Mouse (Mus musculus) lung, postnatal 4 days (tissue): ENCODE results near the gene Nucks1.

Source experiments
- DNase-seq, 2 experiments: peaks; one replicate each; pipeline ENCODE4 v3.0.0; 2021

Nucks1 gene

DNA sequence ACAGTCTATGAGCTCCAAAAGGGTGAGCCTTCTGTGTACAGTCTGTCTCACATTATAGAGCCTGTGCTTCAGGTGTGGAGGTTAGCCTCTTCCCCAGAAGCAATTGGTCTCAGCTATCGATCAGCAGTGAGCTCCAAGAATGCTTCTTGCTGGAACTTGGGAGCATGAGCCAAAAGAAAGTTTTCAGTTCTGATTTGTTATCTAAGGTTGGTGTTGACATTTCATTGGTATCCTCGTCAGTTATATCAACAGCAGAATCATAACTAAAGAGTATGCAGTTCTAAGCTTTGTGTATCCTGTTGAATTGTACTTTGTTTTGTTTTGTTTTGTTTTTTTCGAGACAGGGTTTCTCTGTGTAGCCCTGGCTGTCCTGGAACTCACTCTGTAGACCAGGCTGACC, 11.8 kb downstream of the Nucks1 start:
- no peak for DNase-seq

DNA sequence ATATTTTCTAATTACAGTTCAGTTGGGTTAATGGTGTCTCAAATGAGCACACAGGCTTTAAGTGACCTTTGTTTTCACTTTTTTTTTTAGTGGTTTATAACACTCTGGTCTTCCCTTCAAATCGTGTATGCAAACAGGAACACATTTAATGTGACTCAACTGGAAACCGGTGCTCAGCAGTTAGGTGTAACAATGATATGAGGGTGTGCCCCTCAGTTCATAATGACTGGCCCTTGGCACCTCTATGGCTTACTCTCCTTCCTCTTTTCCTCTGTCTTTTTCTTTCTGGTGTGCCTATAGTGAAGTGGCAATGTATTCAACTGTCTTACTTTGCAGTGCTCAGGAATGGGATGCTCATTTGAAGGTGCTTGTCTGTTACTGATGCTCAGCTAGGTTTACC, 23.1 kb downstream of the Nucks1 start:
- DNase-seq, result no peak

DNA sequence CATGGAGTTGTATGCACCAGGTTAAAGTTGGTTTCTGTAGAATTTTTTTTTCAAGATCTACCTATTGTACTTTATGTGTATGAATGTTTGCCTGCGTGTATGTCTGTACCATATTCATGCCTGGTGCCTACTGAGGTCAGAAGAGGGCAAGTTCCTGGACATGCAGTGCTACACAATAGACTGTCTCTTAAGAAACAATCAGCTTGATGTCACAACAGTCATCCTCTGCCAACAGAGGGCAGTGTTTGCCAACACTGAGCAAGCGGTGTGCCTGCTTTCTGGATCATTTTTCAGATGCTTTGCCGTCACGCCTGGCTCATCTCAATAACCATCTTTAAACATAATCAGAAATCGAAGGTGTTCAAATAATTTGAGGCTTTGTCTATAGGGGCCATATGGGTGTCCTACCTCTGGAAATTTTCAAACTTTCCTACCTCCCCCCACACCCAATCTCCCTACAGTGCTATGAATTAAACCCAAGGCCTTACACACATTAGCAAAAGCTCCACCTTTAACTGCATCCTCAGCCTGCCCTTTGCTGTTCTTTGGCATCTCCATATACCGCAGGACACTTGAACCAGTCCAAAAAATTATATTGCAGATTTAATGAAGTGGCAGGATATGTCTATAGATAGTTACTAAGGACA, 27.4 kb downstream of the Nucks1 start:
- peak; percentile 52 to 73 for DNase-seq

DNA sequence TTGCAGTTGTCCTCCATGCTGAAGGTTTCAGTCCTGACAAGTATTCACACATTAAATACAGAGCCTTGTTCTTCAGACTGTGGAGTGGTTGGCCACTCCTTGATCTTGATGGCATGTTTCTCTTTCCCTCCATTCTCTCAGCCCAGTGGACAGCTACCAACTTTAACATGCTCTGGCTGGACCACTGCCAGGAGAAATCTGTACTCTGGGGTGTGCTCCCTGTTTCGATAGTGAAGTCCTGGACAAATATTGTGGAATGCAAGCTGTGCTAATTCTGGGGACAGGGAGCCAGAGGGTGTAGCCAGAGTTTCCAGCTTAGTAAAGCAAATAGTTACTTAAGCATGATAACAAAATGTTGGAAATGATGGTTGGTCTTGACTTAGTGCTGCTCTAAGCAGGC, 28.5 kb downstream of the Nucks1 start:
- DNase-seq, result peak; percentile 73 to 79

DNA sequence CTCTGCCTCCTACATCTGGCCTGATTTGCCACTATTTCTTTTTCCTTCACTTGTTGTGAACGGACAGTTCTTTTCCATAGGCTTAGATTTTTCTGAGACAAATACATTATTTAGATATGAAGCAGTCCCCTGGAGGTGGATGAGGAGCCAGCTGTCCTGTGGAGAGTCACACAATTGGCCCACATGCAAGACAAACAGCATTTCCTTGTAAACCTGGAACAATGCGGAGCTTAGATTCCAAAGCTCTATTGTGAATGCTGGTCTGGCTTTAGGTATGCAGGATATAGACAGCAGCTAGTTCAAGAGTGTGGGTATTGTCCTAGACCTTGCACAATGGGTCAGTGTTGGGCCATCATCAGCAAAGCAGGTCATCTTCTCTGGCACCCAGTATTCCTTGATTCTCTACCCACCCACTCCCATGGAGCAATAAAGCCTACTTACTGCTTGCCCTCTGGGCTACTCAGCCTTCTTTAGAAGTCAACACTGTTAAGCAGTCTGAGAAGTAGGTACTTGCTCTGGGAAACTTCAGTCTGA, 30.4 kb downstream of the Nucks1 start:
- DNase-seq, result no peak

DNA sequence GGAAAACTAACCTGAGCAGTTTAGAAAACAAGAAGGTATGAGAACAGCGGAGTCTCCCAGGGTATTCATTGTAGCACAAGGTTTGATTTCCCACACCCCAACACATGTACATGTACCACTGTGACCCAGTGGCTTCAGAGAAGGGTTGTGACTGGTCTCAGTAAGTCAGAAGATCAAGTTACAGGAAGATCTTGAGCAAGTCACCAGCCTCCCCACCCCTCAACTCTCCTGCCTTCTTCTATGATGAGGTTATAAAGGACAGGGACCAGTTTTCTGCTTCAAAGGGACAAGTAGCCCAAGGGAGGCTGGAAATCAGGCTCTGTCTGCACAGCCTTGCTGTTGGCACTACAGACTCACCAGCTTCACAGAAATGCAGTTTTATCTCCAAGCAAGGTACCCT, 31.2 kb downstream of the Nucks1 start:
- DNase-seq, result no peak

DNA sequence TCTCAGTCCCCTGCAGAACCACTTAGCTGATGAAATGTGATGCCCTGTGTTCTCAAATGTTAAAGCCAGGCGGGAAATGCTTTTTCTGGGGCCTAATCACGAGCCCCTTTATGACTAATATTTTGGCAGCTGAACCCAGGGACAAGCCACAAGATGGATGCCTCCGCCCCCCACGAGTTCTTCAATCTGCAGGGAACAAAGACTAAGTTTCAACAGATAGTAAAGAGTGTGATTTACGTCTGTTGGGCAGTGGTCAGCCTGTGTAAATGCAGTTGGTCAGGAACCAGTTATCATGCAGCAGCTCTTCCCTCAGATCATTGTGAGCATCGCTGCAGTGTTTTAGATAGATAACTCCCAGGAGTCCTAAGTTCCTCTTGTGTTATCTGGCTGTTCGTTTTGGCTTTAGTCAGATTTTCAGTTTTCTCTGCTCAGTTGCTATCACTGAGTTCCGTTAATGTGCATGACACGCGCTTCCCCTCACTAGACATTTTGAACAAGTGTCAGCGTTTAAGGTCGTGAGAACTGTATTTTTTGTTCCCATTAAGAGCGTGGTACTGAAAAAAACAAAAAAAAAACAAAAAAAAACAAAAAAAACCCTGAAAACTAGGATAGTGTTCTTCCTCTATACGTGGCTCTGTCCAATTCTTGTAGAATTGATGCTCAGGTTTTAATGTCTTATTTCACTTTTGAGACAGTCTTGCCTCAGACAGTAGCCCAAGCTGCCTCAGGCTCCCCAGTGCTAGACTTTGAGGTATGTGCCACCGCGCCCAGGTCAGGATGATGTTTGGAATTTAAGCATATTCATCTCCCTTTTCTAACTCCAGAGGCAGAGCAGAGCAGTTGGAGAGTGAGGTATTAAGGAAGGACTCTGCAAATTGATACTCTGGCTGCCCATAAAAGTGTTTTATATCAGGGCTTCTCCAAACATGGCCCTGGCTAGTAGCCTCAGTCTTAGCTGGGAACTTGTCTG, 32.6 kb downstream of the Nucks1 start:
- no peak for DNase-seq

DNA sequence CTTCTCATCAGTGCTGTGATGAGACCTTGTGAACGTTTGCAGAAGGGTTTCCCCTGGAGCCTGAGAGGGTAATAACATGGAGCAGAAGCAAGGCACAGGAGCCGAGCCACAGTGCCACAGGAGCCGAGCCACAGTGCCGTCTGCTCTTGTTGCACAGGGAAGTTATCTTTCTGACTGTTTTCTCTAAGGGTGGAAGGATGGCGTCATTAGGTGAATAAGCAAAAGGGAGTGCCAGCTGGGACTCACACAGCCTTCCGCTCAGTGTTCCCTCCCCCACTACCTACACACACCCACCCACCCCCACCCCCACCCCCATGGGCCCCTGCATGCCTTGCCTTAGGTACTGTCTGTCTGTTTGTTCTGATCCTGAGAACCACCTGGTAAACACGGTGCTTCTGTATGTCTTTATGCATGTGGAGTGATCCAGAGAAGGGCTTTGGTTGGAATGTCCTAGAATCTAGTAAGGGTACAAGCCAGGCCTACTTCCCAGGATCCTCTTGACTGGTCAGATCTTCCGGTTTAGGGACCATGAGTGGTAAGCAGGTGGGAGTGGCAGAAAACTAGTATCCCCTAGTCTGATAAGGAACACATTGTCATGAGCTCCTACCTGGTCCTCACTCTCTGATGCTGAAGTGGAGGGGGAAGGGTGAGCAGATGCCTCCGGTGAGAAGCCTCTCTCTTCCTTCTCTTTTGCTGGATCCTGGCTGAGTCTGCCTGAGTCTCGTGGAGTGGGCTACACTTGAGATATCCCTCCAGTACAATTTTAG, 35.5 kb downstream of the Nucks1 start:
- DNase-seq, result no peak

DNA sequence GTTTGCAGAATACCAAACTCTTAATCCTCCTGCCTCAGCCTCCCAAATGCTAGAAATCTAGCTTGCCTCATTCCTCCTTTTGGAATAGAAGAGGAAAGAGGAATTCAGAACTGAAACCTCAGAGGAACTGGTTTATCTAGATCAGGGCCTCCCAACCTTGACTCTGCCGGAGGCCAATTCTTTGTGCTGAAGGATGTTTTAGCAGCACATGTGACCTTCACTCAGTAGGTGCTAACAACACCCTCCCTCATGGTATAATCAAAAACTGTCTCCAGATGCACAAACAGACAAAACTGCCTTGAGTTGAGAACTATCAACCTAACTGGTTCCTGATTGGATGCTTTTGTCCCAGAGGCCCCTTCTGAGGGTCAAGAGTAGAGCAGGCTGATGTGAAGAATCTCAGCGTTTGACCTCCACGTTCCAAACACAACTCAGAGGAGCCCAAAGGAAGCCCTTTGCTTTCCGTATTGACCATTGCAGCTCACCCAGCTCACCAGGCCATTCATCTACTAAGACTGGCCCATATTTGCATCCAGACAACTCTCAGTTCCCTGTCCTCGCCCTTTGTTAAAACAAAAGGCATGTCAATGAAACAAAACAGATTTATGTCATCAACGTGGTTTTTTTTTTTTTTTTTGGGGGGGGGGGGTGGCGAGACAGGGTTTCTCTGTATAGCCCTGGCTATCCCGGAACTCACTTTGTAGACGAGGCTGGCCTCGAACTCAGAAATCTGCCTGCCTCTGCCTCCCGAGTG, 36.3 kb downstream of the Nucks1 start:
- DNase-seq, result no peak

DNA sequence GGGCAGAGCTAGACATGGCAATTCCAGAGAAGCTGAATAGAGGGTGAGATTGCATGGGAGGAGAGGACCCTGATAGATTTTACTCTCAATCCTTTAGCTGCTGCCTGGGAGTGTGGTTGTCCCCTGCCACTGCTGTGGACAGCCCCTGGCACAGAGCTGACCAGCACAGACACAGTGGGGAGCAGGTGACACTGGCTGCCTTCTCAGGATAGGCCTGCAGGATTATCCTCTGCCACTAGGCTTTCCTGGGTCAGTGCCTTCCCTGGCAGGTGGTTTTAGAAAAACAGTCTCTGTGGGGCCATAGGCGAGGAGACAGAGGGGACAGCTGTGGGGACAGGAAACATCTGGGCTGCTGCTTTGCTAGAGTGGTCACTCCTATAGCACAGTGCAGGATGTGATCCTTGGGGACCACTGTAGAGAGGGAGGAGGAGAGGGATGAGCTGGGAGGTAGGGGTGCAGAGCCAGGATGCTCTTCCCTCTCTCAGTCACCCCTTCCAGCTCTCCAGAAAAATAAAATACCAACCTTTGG, 37.7 kb downstream of the Nucks1 start:
- no peak for DNase-seq

DNA sequence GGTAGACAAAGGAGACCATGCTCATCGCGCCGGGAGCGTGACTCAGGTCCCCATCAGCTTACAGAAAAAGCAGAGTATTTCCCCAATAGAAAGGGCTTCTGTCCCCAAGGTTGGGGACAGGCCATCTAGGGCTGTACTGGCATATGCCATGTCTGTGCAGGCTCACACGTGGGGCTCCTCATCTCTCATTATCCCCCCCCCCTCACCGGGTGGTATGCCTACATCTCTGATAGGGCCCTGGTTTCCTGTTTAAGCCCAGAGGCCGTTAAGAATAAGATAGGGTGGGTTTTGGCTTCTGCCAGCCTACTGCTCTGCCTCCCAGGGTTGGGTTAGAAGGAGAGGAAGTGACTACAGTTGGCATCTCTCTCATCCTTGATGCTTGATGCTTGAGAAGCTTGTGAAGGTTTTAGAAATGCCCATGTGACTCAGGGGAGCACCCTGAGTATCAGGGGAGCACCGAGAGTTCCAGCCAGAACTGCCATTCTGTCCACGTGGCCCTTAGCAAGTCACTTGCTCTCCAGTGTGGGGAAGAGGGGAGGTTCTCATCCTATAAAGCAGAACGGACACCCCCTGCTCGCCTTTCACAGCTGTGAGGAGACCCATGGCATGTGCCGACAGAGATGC, 44.0 kb downstream of the Nucks1 start:
- no peak for DNase-seq

DNA sequence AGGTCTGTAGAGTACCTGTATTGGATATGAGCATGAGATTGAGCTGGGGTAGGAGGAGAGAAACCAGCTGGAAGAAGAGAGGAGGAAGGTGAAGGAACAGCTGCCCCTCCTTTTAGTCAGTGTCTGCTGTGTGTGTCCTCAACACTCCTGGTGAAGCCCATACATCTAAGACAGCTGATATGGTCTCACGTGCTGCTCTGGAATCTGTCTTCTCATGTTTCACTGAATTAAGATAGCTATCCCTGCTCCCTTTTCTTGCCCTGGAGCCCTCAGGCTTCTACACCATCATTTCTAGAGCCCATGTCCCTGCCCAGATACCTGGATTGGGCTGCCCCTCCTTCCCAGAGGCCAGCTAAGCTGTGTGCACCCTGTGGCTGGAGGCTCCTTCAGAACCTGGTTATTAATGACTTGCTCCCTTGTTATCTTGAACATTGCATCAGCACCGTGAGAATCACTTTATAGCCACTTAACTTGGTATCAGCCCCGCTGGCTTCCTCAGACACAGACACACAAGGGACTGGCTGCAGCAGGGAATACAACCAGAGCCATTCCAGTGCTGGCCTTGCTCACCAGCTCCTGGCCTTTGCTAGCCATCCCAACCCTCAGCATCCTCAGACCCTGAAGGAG, 44.9 kb downstream of the Nucks1 start:
- DNase-seq, result no peak

DNA sequence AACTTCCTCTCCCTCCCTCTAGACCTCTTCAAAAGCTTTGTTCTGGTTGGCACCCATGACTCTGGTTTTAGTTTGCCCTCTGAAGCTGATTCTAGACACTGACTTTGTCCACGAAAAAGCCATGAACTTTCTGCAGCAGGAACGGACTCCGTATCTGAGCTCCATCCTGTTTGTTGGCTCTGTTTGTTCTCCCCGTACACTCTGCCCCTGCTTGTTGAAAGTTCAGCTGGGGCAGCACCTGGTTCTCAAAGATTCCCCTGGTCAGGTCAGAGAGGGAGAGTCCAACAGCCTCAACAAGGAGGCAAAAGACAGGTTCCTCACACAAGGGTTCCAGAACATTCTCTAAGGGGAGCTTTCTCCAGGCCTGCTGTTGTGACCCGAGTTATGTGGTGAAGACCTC, 47.1 kb downstream of the Nucks1 start:
- no peak for DNase-seq

DNA sequence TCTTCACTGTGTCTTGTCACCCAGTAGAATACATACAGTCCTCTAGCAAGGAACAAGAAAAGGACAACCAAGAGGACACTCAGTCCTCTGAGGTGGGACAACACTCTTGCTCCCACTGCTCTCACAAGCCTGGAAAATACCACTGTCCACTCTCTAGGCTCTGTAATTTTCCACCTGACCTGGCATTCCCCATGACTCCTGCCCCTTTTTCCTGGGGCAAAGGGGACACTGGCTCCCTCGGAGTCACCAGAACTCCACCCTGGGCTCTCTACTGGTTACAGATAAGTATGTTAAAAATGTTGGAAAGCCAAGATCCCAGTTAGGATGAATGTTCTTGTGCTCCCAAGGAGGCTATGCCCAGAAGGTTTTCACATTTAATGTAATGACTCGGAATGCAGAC, 50.7 kb downstream of the Nucks1 start:
- DNase-seq, result no peak

DNA sequence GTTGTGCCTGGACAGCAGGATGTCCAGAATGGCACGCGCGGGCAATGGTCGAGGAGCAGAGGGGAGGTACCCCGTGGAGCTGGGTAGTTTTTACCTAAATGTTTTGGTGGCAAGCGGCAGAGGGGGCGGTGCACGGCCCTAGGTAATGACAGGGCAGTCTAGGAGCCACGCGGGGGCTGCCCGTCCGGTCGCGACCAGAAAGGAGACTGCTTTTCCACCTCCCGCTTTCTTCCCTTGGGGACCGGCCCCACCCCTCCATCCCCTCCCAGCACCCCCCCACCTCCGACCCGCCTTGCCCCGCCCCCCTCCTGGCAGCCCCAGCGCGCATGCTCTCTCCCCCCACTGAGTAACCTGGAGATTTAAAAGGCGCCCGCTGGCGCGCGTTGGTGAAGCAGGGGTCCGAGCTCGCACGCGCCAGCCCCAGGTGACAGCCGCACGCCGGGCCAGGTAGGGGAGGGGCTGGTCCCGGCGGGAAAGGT, 52.3 kb downstream of the Nucks1 start, which contains the start of gene Slc45a3:
Slc45a3 (plus strand) TSS at position 362 of the 479 bp plus-strand sequence.
- peak; percentile 36 to 51 for DNase-seq

DNA sequence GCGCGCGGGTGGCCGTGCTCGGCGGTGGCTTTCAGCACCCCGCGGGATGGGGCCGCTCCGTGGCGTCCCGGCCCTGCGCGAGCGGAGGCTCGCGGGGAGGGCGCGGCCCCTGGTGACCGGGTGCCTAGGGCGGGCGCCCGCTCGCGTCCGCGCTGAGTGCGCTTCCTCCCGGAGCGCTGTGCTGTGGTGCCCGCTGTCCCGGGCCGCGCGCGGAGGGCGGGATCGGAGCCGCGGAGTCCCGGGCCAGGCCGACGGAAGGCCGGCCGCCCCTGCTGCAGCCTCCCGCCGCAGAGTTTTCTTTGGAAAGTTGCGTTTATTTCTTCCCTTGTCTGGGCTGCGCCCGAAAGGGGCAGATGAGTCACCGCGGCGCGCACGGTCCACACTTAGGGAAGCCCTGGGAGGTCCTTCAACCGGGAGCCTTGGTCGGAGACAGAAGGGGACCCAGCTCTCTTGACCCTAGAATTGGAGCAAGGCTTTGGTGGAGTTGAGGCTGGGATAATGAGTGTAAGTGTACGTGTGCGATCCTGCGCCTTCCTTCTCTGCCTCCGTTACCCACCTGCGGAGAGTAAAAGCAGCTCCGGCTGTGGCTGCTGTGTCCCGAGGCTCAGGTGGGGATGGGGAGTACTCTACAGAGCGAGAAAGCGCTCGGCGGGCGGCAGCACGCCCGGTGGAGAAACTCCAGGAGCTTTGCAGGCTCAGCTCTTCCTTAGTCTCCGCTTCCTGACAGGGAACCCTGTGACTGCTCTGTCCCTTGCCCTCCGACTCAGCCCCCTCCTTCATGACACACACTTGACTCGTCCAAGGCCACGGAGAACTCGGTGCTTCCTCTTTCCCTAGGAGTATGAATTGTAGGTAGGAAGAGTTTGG, 53.0 kb downstream of the Nucks1 start:
- DNase-seq, result peak; percentile 39 to 61

DNA sequence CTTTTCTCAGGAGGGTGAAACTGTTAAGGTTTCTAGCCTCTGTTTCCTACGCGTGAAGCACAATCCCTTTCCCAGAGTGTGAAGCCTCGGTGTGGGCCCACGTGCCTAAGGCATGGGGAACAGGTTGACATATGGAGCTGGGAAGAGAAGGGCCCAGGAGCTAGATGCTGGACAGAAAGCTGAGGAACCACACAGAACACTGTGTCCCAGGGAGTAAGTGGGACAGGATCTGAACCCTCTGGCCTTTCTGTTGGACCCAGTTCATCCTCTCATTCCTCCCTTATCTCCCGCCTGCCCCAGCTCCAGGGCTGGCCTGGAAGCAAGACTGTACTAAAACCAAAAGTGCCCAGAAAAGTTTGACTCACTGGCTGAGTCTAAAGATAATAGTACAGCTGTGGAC, 53.8 kb downstream of the Nucks1 start:
- DNase-seq, result no peak

DNA sequence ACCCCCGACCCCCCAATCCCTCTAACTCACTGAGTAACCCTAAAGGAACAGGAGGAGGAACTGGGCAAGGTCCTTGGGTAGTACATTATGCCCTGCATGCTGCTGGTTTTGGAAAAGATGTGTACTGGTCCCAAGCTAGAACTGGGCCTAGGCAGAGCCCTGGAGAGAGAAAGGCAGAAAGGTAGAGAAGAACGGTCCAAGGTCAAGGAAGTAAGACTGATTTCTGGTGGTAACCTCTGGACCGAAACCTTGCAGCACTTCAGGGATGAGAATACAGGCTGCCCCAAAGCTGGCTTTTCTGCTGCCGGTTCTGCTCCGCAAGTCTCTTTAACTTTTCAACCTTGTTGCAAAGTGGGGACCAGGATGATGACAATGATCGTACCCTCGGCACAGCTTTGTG, 54.2 kb downstream of the Nucks1 start:
- DNase-seq, result no peak

DNA sequence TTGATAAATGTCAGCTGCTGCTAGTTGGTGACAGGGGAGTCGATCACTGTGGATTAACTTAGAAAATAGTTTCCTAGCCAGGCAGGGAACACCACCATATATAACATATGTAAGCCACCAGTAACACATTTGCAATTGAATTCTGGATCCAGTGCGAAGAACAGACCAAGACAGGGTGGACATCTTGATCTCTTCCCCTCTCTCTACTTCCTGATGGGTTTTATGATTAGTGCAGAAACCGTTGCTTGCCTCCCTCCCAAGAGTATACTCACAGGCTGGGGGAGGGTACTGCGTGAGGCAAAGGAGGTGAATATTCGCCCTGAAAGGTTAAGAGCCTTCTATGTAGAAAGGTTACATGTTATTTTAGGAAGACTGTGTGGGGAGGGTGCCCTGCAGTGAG, 55.5 kb downstream of the Nucks1 start:
- no peak for DNase-seq

DNA sequence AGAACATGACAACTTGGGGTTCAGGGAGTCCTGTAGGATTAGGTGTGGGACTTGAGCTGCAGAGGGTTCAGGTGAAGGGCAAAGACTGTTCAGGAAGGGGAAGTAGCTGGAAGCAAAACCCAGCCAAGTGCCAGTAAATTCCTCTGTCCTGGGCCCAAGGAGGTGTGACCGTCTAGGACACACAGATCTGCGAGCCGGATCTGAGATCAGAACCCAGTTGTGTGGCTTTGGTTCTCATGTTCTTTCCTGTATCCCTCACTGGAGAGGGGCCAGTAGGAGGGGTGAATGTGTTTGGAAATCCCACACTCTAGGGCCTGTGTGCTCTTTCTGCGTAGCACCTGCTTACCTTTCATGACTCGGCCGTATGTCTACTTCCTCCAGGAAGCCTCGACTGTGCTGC, 57.0 kb downstream of the Nucks1 start:
- DNase-seq, result no peak
